Mouse (Mus musculus) natural killer cell, adult 2 months (primary cell): Measurements from ENCODE around the gene Tubg1.

ENCODE experiments used
- DNase-seq, 2 experiments: peaks; one replicate each; pipeline ENCODE4 v3.0.0; 2022; ENCODE audit warnings: low spot score in 2 of 2

Tubg1 gene

DNA sequence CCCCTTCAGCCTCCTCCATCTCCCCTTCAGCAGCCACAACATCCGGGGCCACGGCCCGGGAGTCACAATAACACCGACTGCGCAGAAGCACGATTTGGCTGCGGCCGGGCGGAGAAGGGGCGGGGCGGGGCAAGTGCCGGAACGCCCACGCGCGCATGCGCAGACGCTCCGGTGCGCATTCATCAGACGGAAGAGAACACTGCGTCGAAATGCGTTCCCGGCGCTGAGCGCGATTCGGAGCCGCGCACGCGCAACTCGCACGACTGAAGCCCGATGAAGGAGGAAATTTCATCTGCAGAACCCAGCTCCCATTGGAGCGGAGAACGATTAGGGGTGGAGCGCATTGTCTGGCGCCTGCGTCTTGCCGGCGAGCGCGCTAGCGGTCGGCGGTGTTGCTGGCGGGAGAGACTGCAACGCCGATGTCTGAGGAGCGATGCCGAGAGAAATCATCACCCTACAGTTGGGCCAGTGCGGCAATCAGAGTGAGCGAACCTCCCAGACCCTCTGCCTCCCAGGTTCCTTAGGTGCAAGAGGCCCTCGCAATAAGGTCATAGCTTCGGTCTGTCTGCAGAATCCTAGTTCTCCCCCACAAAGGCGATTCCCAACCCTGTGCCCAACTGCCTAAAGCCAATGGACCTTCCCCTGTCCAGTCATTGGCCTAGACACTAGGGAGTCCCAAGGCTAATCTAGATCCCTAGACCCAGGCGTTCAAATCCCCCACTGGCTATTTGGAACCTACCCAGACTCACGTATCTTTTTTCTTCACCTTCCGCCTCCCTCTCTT is at the start of gene Tubg1, which contains the start of gene Retreg3:
TSS of gene Tubg1 (plus strand) at position 178 of the 784 bp plus-strand sequence.
TSS of gene Retreg3 (minus strand) at position 133 of the 784 bp plus-strand sequence.
- peak; percentile 99 for DNase-seq

GRCm38 (mm10) chr11:101070189-101070527 is 49.6 kb upstream of the Tubg1 start:
- DNase-seq, result no peak

DNA sequence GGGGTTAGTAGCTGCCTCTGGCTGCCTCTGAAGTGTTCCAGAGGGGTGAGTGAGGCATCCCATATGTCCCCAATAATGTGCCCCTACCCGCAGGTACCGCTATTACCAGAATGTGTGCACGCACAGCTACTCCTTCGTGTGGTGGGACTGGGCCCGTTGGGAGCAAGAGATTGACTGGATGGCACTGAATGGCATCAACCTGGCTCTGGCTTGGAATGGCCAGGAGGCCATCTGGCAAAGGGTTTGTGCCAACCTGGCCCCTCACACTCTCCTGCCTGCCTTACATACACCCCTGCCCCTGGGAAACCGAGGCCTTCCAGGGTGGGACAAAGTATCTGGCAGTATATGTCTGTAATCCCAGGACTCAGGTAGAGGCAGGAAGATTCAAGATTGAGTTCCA is 48.8 kb upstream of the Tubg1 start:
- DNase-seq, result no peak

- DNase-seq, result no peak
Measured at GRCm38 (mm10) chr11:101071810-101072428, 47.8 kb upstream of the Tubg1 start.

- DNase-seq, result no peak
Measured at GRCm38 (mm10) chr11:101078121-101078520, 41.6 kb upstream of the Tubg1 start, which contains the start of gene Hsd17b1. TSS of gene Hsd17b1 (plus strand) at chr11:101078411.

GRCm38 (mm10) chr11:101079746-101080145 is 40.0 kb upstream of the Tubg1 start:
- DNase-seq, result no peak

DNA sequence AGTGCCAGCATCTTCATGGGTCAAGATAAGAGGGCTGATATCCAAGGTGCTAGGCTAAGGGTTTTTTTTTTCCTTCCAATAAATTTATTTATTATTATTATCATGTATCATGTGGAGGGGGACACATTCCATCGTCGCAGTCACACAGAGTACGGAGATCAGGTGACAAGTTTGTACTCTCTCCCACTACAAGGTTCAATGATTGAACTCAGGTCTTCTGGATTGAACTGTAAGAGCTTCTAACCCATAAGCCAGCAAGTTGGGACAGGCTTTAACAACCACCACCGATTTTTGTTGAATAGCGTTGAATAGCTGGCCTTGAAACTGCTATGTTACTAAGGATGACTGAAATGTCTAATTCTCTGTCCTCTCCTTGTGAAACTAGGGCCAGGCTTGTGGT is 39.3 kb upstream of the Tubg1 start:
- DNase-seq, result no peak

DNA sequence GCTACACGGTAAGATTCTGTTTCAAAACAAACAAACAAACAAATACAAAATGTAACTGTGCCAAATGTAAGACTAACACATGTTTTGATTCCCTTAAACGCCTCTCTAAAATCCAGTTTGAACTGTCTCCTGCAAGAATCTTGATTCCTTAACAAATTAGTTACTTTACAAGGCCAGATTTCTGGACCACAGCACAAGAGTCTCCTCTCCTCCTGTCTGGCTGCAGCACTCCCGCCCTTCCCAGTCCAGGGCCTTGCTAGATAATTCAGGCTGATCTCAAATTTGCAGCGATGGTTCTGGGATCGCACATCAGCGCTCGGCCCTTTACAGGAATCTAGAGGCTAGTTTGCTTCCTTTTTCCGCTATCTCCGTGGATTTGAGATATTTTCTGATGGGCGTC is 38.1 kb upstream of the Tubg1 start:
- DNase-seq, result no peak

DNA sequence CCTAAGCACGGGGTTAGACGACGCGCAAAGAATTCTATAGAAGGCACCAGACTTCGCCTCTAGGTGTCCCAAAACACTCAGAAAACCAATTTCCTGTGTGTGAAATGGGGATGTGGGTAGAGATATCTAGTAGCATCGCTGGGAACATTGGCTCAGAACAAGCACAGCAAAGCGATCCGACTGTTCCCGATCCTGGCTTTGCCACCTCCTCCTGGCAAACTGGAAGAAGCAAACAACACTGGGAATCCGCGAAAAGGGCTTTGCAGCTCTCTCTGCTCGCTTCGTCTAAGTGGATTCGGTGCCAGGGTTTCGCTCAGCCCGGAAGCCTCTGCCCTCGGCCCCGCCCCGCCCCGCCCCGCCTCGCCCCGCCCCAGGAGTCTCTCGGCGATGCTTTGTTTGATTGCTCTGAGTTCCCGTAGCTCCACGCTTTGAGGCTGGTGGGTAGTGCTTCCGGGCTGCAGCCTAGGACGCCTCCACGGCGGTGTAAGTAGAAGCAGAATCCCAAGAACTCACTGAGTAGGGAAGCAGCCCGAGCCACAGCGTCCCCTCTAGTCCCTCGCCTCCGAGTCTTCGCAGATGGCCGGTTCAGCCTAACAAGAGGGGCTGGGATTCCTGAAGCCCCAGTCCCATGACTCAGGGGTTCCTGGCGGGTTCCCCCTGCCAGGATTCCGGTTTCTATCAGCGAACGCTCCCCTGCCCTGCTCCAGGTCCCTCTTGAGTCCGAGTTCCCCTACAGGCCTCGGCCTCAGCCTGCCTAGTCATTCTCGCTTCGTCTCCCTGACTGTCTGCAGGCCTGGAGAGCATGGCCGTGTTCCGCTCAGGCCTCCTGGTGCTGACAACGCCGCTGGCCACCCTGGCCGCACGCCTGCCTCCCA is 37.3 kb upstream of the Tubg1 start, which contains the start of gene Coasy:
TSS of gene Coasy (plus strand) at position 358 of the 875 bp plus-strand sequence.
- DNase-seq, result peak; percentile 76 to 80

DNA sequence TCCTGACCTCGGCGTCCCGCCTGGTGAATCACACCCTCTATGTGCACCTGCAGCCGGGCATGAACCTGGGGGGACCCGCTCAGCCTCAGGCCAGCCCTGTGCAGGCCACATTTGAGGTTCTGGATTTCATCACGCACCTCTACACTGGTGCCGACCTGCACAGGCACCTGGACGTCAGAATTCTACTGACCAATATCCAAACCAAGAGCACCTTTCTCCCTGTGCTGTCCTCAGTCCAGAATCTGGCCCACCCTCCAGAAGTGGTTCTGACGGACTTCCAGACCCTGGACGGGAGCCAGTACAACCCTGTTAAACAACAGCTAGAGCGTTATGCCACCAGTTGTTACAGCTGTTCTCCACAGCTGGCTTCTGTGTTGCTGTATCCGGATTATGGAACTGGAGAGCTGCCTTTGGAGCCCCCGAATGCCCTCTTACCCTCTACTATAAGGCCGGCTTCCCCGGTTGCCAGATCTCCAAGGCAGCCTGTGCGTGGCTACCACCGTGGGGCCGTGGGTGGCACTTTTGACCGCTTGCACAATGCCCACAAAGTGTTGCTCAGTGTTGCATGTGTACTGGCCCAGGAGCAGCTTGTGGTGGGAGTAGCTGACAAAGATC is 36.5 kb upstream of the Tubg1 start:
- no peak for DNase-seq

DNA sequence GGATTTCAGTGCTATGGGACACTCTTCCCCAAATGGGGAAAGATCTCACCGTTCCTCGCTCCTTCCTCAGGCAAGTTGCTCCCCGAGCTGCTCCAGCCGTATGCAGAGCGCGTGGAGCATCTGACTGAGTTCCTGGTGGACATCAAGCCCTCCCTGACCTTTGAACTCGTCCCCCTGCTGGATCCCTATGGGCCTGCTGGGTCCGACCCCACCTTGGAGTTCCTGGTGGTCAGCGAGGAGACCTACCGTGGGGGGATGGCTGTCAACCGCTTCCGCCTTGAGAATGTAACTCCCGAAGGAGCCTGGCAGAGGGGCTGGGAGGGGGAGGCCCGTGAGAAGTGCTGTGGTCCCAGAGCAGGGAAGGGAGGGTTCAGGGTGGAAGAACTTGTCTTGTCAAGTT is 35.5 kb upstream of the Tubg1 start:
- DNase-seq, result no peak

GRCm38 (mm10) chr11:101084811-101085210 is 34.9 kb upstream of the Tubg1 start:
- no peak for DNase-seq

DNA sequence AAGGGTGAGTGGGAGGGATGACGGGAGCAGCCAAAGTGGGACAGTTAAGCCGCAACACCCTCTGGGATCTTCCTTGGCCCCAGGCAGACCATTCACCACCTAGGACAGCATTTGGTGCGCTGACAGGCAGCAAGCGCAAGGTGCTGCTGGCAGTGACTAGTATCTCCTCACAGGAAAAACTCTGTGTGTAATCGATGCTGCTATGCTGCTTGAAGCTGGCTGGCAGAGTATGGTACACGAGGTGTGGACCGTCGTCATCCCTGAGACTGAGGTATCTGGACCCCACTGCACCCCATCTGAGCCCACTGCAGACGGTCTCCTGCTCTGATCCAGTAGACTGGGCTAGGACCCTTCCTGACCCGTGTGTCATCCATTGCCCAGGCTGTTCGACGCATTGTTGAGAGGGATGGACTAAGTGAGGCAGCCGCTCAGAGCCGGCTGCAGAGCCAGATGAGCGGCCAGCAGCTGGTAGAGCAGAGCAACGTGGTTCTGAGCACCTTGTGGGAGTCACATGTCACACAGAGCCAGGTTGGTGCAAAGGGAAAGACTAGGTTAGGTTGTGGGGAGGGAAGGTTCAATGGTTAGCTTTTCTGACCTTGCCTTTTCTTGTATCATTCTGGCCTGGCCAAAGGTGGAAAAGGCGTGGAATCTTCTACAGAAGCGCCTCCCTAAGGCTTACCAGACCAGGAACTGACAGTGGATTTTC is 34.0 kb upstream of the Tubg1 start:
- no peak for DNase-seq

GRCm38 (mm10) chr11:101086323-101086674 is 33.4 kb upstream of the Tubg1 start:
- DNase-seq, result no peak

DNA sequence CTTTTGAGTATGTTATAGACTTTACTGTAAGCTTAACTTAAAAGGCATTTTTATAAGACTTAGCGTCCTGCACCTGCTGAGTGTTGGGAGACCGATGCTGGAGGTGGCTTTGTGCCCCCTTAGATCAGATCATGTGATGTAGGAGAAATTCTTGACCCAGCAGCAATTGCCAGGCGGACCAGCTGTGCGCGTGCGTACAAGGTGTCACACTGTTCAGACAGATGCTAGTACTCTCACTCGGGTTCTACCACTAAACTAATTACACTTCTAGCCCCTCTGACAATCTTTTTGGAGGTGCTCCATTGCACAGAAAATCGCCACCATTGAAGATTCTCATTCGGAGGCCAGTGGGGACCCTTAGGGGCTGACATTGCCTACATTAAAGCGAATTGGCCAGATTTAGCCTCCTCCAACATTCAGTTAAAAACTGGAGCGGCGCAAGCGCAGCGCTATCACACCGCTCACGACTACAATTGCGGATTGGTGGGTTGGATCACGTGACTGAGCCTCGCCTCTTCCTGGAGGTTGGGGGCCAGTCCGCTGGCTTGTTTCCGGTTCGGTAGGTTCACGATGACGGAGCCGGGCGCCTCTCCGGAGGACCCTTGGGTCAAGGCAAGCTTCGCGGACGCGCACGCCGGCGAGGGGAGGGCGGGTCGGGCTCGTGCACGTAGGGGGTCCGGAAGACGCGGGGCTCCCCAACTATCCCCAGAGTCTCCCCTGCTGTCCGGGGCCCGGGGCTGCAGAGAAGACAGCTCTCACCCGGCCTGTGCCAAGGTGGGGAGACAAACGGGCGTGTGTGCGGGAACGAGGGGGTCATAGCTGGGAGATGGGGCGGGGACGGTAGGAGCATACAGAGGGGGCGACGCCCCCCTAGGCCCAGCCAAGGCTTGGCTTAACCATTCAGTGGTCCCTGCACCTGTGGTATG is 32.7 kb upstream of the Tubg1 start, which contains the start of gene Mlx:
TSS of gene Mlx (plus strand) at position 522 of the 926 bp plus-strand sequence.
- peak; percentile 88 to 89 for DNase-seq

DNA sequence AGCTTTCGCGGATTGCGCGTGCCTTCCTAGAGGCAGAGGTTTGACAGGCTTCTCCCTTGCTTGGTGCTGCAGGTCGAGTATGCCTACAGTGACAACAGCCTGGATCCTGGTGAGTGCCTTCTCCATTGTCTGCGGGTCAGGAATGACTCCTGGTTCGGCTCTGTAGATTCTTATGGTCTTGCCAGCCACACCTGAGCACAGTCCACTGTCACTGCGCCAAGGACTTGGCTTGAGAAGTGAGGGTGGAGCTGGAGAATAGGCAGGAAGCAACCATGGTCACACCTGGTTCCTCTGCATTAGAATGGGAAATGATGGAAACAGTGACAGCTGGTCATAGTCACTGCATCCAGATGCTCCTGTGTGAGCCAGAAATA is 32.1 kb upstream of the Tubg1 start:
- no peak for DNase-seq

DNA sequence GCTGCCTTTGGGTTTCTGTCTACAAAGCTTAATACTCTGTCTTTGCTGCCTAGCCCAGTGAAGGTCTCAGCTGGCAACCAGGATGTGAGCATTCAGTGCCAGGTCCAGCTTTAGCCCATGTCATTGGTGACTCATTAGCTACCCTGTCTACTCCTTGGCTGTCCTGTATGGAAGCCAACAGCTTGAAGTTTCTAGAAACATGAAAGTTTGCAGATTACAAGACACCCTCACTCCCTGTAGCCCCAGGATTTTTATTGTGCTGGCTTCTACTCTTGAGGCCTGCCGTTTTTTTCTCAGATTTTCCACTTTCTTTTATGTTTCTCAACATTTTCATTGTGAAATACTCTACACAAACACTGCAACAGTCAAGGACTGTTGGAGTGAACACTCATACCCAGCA is 29.8 kb upstream of the Tubg1 start:
- no peak for DNase-seq

DNA sequence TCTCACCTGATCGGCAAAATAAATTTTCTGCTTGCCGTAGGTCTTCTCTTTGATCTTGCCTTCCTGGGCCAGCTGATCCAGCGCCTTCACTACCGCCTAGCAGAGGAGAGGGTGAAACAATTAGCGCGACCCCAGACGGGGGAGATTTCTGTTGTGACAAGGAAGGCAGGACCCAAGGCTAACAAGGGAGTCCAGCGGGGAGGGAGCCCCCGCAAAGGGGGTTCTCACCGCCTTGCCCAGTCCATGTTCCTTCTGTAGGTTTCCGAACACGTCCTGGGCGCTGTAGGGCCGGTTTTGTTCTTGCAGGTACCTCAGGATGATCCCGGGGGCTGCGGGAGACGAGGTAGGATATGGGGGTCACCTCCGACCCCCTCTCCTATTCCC is 24.8 kb upstream of the Tubg1 start:
- no peak for DNase-seq

GRCm38 (mm10) chr11:101095314-101096024 is 24.3 kb upstream of the Tubg1 start, which contains the start of gene Psmc3ip:
TSS of gene Psmc3ip (minus strand) at chr11:101095436.
- DNase-seq, result peak; percentile 91
